Mouse (Mus musculus) urinary bladder, adult 2 months (tissue): ENCODE measurements around the gene Lrpap1. TPM values are rescaled to one million over a fixed set of nuclear protein-coding genes. Genes with fewer than 3 reads are reported as not detected.

Experiments
- DNase-seq: peaks from one replicate; pipeline ENCODE4 v3.0.0; 2022; ENCODE audit warnings: low spot score
- polyA plus RNA-seq: library from polyadenylated mRNA; depleted of rRNA; stranded (reverse); fragments of >200 nt; gene quantifications from 2 replicates; pipeline ENCODE4 v1.2.3, GENCODE M21; 2012; rRNA removed

The Lrpap1 gene
- polyA plus RNA-seq, result 64.9 and 79.5 TPM in 2 replicates

DNA sequence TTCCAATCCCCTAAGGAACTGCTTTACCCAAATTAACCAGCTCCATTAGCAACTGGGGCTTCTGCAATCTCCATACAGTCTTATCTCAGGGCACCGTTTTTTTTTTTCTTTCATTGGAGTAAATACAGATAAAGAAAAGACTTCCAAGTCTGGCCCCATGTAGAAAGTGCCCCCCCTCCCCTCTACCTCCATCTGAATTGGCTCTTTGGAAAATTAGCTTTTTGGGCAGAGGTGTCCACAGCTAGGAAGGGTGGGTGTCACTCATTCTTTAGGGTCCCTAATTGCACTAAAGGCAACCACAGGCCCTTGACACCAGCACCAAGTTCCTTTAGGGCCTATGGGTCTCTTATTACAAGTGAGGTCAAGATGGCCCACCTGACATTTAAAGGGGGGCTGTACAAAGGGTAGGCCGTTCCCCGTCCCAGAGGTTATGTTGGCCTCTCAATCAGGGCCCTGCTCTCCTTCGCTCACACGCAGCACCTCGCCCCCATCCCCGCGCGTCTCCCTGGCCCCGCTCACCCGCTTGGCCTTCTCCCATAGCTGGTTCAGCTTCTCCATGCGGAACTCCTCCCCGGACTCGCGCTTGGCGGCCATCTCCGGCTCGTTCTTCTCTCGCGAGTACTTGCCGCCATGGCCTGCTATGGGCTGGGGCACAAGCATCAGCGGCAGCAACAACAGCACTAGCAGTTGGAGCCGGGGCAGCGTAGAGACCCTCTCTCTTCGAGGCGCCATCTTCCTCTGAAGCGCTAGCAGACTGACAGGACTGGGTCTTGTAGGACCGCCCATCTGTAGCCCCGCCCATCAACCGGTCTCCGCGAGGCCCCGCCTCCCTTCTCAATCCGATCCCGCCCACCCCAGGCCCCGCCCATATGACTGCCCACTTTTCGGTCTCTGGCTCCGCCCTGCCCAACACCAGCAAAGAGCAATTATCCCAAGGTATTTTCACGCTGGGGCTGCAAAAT, at the start of gene Lrpap1:
Gene Lrpap1 (minus strand): TSS at position 807 of the 962 bp plus-strand sequence.
- DNase-seq, result peak; percentile 71

DNA sequence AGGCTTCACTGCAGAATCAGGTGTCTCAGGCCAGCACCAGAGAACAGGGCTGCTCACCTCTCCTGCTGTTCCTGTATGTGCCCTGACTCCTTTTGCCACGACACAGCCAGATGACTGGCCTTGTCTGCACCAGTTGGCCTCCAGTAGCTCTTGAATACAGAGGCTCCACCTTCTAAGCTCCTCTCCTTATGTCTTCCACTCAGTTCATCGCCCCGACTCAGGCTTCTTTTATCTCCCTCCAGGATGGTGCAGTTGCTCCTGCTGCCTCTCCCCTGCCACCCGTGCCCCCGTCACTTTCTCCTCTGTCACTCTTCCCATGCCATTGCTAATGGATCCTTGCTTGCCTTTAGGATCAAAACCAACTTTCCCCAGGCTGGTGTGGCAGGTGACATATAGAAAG, 44.4 kb upstream of the Lrpap1 start:
- DNase-seq, result no peak

DNA sequence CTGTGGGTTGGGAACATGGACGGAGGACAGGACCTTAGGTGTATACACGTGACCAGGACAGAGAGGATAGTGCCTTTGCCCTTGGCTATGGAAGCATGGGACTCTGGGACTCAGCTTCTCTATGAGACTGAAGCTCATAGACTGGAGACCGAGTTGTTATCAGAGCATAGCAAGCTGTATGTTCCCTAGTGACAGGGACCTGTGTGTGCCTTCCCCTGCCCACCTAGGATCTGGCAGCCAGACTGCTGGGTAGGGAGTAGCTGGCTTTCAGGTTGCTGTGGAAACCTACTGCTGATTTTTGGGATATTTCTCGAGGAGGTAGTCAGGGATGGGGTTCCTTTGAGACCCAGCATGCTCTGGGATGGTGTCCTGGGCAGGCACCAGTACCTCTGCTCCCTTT, 44.0 kb upstream of the Lrpap1 start:
- no peak for DNase-seq

DNA sequence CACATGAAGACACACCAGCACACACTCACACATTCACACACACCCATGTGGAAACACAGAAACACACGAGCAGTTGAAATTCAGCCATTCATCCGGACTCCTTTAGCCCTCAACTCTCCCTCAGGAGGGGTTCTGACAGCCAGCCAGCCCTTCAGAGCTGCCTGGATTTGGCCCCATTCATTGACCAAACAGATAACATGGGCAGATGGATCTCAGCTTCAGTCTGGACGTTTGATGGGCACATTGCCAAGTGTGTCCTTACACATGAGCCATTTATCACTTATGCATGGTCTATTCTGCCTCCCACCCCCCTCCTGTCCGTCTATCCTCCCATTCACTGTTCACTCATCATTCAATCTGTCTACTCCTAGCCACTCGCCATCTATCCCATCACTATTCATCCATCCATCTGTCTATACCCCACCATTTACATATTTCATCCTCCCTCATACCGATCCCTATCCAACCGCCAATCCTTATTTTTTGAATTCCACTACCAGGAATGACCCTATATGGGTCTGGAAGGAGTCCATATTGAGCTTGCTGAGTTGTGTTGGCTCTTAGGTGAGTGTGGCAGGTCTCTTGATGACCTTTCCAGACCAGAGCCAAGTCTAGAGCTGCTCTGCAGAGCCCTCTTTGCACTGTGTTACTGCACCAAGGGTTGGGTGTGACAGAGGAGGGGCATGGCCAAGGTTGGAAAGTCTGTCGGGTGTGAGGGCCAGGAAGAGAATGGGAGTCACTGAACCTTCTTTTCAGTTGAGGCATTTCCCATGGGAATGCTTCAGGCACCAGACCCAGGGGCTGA, 42.6 kb upstream of the Lrpap1 start:
- DNase-seq, result no peak

DNA sequence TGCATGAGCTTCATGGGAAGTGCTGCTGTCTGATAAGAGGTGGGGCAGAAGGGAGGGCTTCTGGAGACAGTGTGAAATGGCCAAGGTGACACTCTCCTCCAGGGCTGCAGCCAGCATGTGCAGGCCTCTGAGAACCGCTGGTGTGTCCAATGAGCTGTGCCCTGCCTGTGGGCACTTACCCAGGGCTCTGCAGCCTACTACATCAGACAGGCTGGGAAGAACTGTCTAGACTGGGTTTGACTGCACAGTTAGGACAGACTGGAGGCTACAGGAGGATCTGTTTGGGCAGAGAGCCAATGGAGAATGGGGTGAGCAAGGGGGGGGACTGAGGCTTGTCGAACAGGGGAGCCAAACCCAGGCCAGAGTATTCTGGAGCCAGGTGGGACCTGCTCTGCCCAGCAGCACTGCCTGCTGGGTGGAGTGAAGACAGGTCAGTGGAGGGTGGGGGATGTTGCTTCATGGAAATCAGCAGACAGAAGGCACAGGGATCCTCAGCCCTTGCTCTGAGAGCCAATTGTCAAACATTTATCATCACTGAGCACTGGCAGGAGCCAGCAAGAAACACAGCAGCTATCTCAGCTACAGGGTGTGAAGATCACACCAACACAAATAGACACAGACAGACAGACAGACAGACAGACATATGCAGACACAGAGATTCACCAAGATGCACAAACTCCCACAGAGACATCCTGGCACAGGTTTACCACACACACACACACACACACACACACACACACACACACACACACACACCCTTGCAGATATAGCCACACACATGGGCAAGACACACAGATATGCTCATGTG, 41.8 kb upstream of the Lrpap1 start:
- DNase-seq, result no peak

DNA sequence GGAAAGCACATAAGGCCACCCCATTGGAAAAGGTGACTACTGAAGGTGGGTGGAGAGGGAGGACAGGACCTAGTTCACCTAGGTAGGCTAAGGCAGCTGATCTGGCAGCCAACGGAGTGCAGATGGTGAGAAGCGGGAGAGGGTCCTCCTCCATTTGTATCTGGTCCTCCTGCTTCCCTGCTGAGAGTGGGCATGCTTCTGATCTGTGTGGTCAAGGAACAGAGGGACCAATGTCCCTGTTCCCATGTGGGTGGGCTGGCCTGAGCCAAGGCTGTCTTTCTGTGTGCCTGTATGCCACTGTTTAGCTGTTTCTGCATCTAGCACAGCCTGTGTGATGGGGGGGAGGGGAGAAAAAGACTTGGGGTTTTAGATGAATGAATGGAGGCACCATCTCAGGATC, 41.2 kb upstream of the Lrpap1 start:
- DNase-seq, result no peak

DNA sequence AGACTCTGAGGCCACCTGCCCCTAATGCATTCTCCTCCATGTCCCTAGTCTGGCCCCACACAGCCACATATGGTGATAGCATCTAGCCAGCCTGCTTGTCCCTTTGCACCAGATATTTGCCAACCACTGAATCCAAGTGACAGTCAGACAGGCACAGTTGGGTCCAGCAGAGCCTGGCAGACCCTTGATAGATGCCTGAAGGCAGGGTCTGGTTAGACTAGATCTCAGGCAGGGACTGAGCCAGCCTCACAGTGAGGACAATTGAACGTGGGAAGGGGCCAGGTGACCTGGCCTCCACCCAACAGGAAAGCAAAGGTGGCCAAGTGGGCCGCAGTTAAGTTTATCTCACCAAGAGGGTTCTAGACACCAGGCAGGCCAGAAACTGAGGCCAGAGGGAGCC, 39.1 kb upstream of the Lrpap1 start:
- no peak for DNase-seq

DNA sequence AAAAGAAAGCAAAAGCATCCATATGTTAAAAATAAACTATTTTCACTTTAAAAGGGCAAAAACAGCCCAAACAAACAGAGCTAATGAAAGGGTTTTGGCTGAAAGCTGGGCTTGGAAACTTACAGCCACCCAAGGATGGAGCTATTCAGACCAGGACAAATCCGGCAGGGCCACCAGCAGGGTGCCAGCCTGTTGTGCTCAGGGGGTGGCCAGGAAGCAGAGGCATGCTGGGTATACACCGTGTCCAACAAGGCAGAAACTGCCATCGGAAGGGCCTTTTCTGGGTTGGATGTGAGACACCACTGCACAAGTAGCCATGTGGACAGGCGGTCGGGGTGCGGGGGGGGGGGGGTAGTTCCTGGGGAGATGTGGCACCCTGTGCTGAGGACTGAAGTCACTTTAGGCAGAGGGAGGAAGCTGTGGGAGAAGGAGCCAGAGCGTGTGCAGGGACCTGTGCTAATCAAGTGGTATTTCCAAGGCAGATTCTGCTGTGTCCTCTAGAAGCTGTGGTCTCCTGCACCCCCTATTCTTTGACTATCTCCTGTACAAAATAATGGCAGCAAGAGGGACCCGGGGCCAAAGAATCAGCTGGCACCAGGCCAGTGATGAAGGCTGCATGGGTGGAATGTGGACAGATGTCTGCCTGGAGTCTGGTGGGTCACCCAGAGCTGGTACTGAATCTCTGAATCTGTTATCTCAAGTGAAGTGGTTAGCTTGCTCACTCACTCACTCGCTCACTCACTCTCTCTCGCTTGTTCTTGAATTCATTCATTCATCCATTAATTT, 38.1 kb upstream of the Lrpap1 start:
- DNase-seq, result no peak

DNA sequence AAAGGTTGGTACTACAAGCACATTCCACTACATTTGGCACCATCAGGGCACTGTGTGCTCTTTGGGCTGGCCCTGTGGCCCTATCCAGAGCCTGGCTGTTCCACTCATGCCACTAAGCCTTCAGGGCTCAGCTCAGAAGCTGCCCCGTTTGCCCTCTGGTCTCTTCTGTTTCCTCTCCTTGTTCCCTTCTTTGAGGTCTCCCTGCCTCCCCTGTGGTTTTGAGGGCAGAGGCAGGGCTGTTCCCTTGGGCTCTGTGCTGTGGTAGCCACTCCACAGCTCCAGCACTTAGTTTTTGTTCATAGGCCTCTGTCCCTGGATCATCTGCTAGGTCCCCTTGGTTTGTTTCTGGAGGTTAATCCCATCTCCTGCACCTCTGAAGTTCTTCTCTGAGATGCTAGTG, 37.3 kb upstream of the Lrpap1 start:
- DNase-seq, result no peak

DNA sequence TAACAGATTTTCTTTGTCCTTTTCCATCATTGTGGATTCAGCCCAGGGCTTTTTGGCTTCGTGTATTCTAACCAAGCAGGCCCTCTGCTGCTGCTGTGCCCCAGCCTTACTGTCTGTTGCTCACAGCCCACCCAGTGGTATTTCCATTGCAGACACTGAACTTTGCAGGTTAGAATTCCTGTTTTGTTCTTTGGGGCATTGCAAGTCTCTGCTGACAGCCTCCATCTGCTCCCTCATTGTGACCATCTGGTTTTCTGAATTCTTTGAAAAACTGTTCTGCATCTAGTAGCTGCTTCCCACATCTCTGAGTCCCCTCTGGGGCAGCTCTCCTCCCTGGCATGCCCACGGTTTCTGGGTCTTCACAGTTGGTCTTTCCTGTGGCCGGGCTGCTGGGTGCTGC, 35.8 kb upstream of the Lrpap1 start:
- DNase-seq, result no peak

DNA sequence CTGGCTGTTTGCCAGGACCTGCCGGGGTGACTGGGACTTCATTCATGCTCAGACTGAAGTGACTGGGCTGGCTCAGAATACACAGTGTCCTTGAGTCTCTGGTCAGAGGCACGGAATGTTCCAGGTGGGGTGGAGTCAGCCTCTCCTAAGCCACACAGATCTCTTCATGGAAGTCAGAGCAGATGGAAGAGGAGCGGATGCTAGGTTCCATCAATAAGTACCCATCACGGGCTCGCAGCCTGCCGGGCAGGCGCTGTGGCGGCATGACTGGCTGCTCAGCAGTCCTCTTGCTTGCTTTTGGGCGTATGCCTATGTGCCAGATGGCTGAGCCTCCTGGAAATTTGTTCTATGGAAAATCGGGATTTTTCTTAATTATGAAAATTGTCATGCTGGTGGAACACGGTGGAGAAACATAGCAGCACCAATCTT, 32.6 kb upstream of the Lrpap1 start:
- DNase-seq, result no peak

DNA sequence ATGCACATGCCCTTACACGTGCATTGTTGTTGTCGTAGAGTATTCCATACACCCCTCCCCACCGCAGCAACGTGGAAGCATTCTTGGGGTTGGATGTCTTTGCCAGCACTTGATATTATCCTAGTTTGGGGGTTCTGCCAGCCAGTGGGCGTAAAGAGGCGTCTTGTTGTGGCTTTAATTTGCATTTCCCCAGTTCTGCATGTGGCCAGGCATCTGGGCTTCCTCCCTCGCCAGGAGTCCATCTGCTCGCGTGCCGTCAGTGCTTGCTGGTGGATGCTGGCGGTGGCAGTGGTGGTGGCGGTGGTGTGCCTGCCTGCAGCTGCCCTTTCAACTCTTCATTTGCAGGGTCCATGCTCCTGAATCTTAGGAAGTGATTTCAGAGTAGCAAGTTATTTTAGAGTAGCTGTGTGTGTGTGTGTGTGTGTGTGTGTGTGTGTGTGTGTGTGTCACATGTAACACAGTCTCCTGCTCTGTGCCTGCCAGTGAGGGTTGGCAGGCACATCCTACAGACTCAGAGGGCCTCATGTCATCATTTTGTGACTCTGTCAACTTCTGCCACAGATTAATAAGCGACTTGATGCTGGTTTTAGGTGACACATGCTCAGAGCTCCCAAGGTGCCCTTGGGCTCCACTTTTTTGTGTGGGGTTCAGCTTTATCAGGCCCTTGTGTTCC, 32.1 kb upstream of the Lrpap1 start:
- no peak for DNase-seq

DNA sequence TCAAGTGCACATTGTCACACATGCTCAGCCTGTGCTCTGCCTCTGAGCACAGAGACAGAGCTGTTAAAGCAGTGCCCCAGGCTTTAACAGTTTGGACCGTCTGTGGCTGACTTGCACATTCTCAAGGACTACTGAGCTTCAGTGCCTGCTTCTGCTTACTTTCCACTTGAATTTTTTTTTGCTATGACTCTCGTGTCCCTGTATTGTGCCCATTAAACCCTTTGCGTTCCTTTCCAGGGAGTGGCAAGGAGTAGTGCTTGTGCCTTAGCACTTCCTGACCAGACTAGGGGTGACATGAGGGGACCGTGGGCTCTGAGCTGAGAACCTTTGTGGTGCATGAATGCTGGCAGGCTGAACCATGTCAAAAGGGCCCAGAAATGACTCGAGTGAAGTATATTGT, 30.3 kb upstream of the Lrpap1 start:
- no peak for DNase-seq

DNA sequence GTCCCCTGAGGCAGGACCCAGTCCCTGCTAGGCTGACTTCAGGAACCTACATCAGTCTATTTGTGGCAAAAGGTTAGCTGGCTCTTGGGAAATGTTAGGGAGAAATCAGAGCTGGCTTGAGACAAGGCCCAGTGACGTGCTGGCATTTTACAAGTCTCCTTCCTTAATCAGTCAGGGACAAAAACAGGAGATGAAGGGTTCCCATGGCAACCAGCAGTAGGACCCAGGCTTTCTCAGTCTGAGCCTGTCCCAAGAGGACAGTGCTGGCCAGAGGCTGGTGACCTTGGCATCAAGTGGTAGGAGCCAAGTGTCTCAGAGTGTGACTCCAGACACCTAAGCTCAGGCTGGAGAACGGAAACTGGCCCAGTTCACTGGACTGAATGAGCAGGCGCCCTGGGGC, 28.7 kb upstream of the Lrpap1 start:
- DNase-seq, result no peak

DNA sequence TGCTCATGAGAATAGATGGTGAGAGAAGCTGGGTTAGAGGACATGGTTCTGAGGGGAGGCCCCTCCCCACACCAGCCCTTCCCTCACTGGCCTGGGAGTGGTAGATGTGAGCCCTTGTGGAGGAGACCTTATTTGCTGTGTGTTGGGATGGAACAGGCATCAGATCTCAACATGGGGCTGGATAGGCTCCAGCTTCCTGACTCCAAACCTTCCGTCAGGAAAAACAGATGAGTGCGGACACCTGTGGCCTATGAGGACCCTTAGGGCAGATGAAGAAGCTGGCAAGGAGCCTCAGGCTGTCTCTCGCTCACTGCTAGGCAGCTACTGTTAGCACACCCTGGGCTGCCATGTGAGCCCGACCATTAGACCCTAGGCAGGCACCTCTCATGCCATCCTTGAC, 27.9 kb upstream of the Lrpap1 start:
- DNase-seq, result no peak

DNA sequence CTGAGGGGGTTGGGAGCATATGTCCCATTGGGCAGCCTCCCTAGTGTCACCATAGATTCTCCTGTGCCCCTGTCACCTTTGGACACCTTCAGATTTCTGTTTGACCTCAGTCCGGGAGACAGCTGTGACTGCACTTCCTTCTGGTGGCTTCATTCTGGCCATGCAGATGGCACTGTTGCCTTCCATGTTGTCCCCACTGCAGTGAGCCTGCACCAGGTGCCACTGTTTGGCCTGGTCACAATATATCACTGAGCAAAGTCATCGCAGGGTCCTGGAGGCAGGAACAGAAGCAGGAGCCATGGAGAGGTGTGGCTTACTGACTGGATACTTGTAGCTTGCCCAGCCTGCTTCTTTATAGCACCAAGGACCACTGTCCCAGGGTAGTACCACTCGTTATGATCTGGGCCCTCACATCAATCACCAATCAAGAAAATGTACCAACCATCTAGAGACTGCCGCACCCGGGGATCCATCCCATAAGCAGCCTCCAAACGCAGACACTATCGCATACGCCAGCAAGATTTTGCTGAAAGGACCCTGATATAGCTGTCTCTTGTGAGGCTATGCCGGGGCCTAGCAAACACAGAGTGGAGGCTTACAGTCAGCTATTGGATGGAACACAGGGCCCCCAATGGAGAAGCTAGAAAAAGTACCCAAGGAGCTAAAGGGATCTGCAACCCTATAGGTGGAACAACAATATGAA, 26.9 kb upstream of the Lrpap1 start:
- no peak for DNase-seq

DNA sequence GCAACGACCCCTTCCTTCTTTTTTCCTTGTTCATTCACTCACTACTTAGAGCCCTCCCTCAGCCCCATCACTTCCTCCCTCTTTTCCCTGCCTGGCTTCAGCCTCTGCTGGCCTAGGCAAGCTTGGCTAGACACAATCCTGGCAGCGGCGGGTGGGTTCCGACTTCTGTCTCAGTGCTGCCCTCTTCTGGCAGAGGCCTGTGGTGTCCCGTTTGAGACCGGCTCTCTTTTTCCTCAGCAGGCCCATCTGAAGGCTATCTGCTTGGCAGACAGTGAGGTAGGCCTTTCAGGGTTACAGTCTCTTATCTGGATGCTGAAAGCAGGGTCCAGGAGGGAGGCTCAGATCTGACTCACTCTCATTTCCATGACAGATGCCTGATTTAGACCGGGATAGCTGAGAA, 26.2 kb upstream of the Lrpap1 start:
- peak; percentile 47 for DNase-seq

DNA sequence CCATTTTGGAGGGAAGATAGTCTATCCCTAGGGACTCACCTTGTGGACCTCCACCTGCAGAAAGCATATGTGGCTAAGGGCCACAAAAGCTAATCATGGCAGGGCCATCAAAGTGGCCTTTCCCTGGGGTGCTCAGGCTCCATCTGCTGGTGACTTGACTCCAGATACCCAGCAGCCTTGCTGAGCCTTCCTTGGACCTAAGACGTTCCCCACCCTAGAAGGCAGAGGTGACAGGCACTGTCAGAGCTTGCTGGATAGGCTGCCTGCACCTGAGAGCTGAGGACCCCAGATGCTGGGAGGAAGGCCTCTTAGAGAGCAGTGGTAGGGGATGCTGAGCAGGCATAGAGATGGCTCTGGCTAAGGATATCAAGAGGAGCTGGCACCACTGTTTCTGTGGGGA, 25.7 kb upstream of the Lrpap1 start:
- no peak for DNase-seq

DNA sequence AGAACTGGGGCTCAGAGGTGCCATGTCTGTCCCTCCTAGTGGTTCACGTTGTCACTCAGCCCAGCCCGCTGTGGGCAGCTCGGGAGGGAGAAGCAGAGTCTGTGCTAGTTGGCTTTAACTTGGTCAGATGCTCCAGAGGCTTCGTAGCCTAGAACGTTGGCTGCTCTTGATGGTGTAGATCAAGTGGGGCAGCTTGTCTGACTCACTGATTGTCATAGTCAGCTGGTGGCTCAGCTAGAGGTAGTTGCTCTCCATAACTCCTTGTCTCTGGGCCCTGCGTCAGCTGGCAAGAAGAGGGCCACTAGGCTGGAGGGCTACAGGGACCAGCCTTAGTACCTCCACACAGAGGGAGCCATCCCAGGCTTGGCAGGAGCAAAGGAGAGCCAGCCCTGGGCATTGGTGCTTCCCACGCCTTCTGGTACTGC, 24.2 kb upstream of the Lrpap1 start:
- no peak for DNase-seq

DNA sequence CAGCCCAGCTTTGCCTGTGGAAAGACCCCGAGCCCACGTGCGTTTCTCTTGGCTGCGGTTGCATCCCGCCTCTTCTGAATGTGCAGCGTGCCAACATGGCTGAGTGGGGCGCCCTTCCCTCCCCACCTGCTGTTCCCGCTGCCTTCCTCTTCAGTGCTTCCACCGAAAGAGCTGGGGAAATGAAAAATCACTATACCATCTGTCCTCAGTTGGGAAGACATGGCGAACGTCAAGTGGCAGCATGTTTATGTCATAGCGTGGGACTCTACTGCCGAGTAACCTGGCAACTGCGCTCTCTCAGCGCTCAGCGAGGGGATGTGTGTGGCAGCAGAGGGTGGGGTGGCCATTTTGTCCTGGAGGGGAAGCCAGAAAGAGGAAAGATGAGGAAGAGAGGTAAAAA, 23.6 kb upstream of the Lrpap1 start:
- DNase-seq, result no peak
